Mouse (Mus musculus): ENCODE results near the gene Il5.

The Il5 gene

GRCm38 (mm10) chr11:53771001-53771744, 50.6 kb downstream of the Il5 start:
- DNase-seq (ENCODE audit: inconsistent ontology term): no peak

DNA sequence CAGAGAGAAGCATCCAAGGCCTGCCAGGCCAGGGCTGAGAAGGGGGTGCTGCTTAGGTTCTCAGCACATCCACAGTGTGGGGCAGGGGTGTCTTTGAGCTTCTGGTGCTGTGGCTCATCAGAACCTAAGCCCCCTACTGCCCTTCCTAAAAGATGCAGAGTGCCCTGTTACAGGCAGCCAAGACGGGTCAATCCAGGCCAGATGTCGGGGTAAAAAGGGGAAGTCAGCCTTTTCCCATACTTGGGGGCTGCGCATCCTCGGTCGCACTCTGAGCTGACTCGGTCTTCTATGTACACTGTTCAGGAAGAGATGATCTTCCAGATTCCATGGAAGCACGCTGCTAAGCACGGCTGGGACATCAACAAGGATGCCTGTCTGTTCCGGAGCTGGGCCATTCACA, 51.9 kb downstream of the Il5 start:
- DNase-seq (ENCODE audit: inconsistent ontology term): no peak

DNA sequence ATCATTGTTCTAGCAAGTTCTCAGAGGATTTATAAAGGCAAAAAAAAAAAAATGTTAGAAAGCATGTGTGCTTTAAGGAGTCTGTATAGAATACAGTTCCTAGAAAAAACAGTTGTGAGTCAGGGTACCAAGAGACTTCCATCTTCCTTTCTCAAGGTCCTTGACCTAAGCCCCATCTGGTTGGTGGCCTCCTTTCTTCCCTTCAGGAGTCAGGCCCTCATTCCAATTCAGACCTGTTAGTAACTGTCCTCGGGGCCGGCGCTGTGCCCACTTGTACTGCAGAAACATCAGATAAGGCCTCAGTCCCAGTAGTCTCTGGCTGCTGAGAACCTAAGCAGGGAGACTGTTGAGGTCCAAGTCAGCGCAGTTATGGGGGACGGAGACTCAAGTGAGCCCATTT, 52.5 kb downstream of the Il5 start, which contains the start of gene Gm17334:
Gene Gm17334, minus strand, starts transcription at position 101 of the 400 bp plus-strand sequence.
- no peak for DNase-seq (ENCODE audit: inconsistent ontology term)

GRCm38 (mm10) chr11:53773641-53774360, 53.2 kb downstream of the Il5 start:
- DNase-seq (ENCODE audit: inconsistent ontology term): no peak

All from Muller cell, postnatal 12 days (primary cell).